Mouse (Mus musculus) adipocyte (in vitro differentiated cells): ENCODE data around the gene Ankrd23.
"Not testable (repeated sequence)": the region's sequence is repeated elsewhere in the genome, so short reads cannot be mapped to it uniquely, and the experiment has no call there.

Experiments
- DNase-seq: peaks from one replicate; pipeline ENCODE4 v3.0.0-alpha.2; 2016; ENCODE audit warnings: low spot score

The Ankrd23 gene

GRCm38 (mm10) chr1:36536783-36537182, at the start of gene Ankrd23:
TSS of gene Ankrd23 (minus strand) at chr1:36536883.
- not testable (repeated sequence) for DNase-seq

- DNase-seq, result no peak
Measured at GRCm38 (mm10) chr1:36586288-36586687, 49.6 kb upstream of the Ankrd23 start.

GRCm38 (mm10) chr1:36583408-36584116, 46.9 kb upstream of the Ankrd23 start:
- no peak for DNase-seq

GRCm38 (mm10) chr1:36582211-36582610, 45.5 kb upstream of the Ankrd23 start:
- no peak for DNase-seq

GRCm38 (mm10) chr1:36581260-36581659, 44.6 kb upstream of the Ankrd23 start:
- DNase-seq, result no peak

- peak; percentile 39 for DNase-seq
Measured at GRCm38 (mm10) chr1:36580384-36581207, 43.9 kb upstream of the Ankrd23 start.

- DNase-seq, result no peak
Measured at GRCm38 (mm10) chr1:36579974-36580383, 43.3 kb upstream of the Ankrd23 start.

GRCm38 (mm10) chr1:36576991-36577675, 40.5 kb upstream of the Ankrd23 start:
- no peak for DNase-seq

GRCm38 (mm10) chr1:36575347-36575746, 38.7 kb upstream of the Ankrd23 start:
- peak; percentile 65 for DNase-seq

GRCm38 (mm10) chr1:36574196-36574955, 37.7 kb upstream of the Ankrd23 start:
- no peak for DNase-seq

GRCm38 (mm10) chr1:36573524-36573923, 36.8 kb upstream of the Ankrd23 start:
- DNase-seq, result no peak

- DNase-seq, result peak; percentile 53
Measured at GRCm38 (mm10) chr1:36572709-36573108, 36.0 kb upstream of the Ankrd23 start.

- no peak for DNase-seq
Measured at GRCm38 (mm10) chr1:36572140-36572700, 35.5 kb upstream of the Ankrd23 start.

- DNase-seq, result peak; percentile 45
Measured at GRCm38 (mm10) chr1:36571627-36572026, 34.9 kb upstream of the Ankrd23 start.

- no peak for DNase-seq
Measured at GRCm38 (mm10) chr1:36570320-36570719, 33.6 kb upstream of the Ankrd23 start.

GRCm38 (mm10) chr1:36569694-36570276, 33.1 kb upstream of the Ankrd23 start:
- peak; percentile 69 for DNase-seq

- DNase-seq, result peak; percentile 46
Measured at GRCm38 (mm10) chr1:36568776-36569175, 32.1 kb upstream of the Ankrd23 start.

GRCm38 (mm10) chr1:36567818-36568603, 31.3 kb upstream of the Ankrd23 start:
- DNase-seq, result no peak

- no peak for DNase-seq
Measured at GRCm38 (mm10) chr1:36566425-36566824, 29.7 kb upstream of the Ankrd23 start.

GRCm38 (mm10) chr1:36564101-36564500, 27.4 kb upstream of the Ankrd23 start:
- DNase-seq, result no peak
